Mouse (Mus musculus): ENCODE measurements around the gene Cfap52.

GRCm38 (mm10) chr11:68007645-68008044 is 42.2 kb upstream of the Cfap52 start:
- TF ChIP-seq POLR2A (IDR thresholded peaks at IDR 0.05; ENCODE audit: insufficient read length, low read depth) (no peak), USF1 (IDR thresholded peaks at IDR 0.05; ENCODE audit: low read depth) (no peak)
